Mouse (Mus musculus) neutrophil, adult 83 days (primary cell): ENCODE results near the gene Lmo3. TPM values are rescaled to one million over a fixed set of nuclear protein-coding genes. Genes with fewer than 3 reads are reported as not detected.

Experiments used
- total RNA-seq, 2 experiments: library from RNA; stranded (reverse); gene quantifications; one replicate each; pipeline ENCODE4 v1.2.4; 2023

Lmo3 gene
- not detected for total RNA-seq

DNA sequence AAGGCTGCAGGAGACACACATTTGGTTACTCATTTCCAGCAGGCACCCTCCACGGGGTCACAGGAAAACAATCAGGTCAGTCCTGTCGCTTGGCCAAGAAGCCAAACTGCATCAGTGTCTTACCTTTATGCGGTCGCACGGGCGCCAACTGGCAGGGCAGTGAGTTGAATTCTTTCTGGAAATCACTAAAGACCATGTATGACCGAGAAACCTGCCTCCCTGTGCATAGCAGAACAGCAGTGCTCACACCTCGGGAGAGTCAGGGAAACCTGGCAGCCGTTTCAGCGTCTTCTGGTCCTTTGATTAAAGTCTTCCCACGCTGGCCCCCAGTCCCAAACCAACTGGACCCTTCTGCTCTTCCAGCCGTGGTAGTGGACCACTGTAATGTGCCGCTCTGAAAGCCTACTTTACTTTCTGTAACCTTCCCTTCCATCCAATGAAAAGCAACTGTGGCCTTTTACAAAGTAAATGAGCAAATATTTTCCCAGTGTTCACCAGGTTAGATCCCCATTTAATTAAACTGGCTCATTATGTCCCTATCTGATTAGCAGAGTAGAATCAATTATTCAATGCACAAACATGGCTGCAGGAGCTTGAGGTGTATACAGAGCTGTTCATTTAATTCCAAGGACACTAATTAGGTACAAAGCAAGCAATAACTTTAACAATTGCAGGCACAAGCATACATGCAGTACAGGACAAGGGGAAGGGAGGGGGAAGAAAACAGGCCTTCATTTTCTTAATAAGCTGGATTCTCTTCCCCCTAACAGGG, at the start of gene Lmo3:
Lmo3 (minus strand) TSS at position 235 of the 772 bp plus-strand sequence.

Other genes with a start within 250 kb of the Lmo3 start
- not detected for gene Igbp1b, start 76.6 kb upstream of the Lmo3 start, total RNA-seq